Mouse (Mus musculus) embryonic facial prominence, embryonic 11.5 days (tissue): ENCODE data around the gene Prkd2. TPM values are rescaled to one million over a fixed set of nuclear protein-coding genes. Genes with fewer than 3 reads are reported as not detected.

ENCODE experiments used
- ATAC-seq: fragments of 200-750 bp; cut with Nextera tagmentation; replicated peaks from 2 replicates; pipeline ENCODE4 v1.8.0; 2017; ENCODE audit warnings: low read depth; ENCODE audit not compliant: insufficient number of reproducible peaks, low FRiP score, low TSS enrichment
- DNase-seq: peaks from one replicate; pipeline ENCODE4 v3.0.0-alpha.2; 2015; ENCODE audit warnings: low spot score
- H3K27ac ChIP-seq: fragments of 300-500 bp; sonication (generic); replicated peaks from 2 replicates; pipeline ENCODE4 v1.5.1; 2014; ENCODE audit warnings: mild to moderate bottlenecking, low read depth, low read length, control low read depth
- H3K27me3 ChIP-seq: fragments of 300-500 bp; sonication (generic); 2 replicates; pipeline ENCODE4 v1.6.1; 2014; ENCODE audit warnings: mild to moderate bottlenecking, low read length, moderate library complexity, mixed read lengths; ENCODE audit not compliant: control insufficient read depth, insufficient read depth
- H3K36me3 ChIP-seq: fragments of 300-500 bp; sonication (generic); replicated peaks from 2 replicates; pipeline ENCODE4 v1.6.1; 2014; ENCODE audit warnings: low read depth, mild to moderate bottlenecking, low read length, moderate library complexity, mixed read lengths; ENCODE audit not compliant: control insufficient read depth, insufficient read depth
- H3K4me1 ChIP-seq: fragments of 300-500 bp; sonication (generic); 2 replicates; pipeline ENCODE4 v1.6.1; 2014; ENCODE audit warnings: low read length, mixed read lengths; ENCODE audit not compliant: control insufficient read depth, insufficient read depth
- H3K4me2 ChIP-seq: fragments of 300-500 bp; sonication (generic); 2 replicates; pipeline ENCODE4 v1.6.1; 2014; ENCODE audit warnings: low read depth, mild to moderate bottlenecking, control low read depth, low read length, moderate library complexity
- H3K4me3 ChIP-seq: fragments of 300-500 bp; sonication (generic); 2 replicates; pipeline ENCODE4 v1.5.1; 2014; ENCODE audit warnings: low read depth, low read length, control low read depth
- H3K9ac ChIP-seq: fragments of 300-500 bp; sonication (generic); replicated peaks from 2 replicates; pipeline ENCODE4 v1.6.1; 2014; ENCODE audit warnings: mild to moderate bottlenecking, control low read depth, low read length
- H3K9me3 ChIP-seq: fragments of 300-500 bp; sonication (generic); replicated peaks from 2 replicates; pipeline ENCODE4 v1.6.1; 2016; ENCODE audit warnings: mild to moderate bottlenecking, low read length, inconsistent platforms, mixed read lengths; ENCODE audit not compliant: control insufficient read depth
- WGBS: fragments of 180-500 bp; shearing (Covaris S2); extraction: QIAGEN DNeasy Blood & Tissue Kit; methylation state at CpG from one replicate; pipeline ENCODE4 v1.1.7; 2014; 5-methylcytosine and 5-hydroxymethylcytosine counted together
- polyA plus RNA-seq: library from polyadenylated mRNA; unstranded; fragments of >200 nt; fragmentation: Nextera tagmentation; extraction: Ambion mirVana; gene quantifications from 2 replicates; pipeline ENCODE4 v1.2.1, GENCODE M21; 2014

Prkd2 gene
- polyA plus RNA-seq, 1 experiment from 2014 or later: 10.1 TPM

DNA sequence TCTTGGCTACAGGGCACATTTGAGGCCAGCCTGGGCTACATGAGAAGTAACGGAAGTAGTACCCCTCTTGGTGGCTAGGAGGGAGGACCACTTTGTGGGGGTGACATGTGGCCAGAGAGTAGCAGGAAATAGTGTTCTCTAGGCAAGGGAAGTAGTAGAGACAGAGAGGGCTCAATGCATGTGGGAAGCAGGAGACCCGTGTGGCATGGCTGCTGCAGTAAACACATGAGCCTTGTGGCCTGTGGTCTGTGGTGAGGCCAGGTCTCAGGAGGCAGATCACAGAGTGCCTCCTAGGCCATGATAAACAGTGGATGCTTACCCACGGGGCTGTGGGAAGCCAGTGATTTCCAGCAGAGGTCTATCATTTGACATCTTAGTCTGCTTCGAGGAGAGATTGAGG, 15.4 kb upstream of the Prkd2 start:
- 81% methylated on average over 4 of the region's 4 CpGs for WGBS
- no peaks in the 10 kb centered on the region for H3K9me3 ChIP-seq
- H3K27me3 ChIP-seq: no peaks in the 10 kb centered on the region
- peaks cover 24% of the 10 kb centered on the region for H3K36me3 ChIP-seq
- no peak for DNase-seq
- H3K4me2 ChIP-seq: no peak overlapping the region
- no peak for ATAC-seq
- H3K4me3 ChIP-seq: no peak overlapping the region
- H3K9ac ChIP-seq: no peak overlapping the region
- H3K4me1 ChIP-seq: no peaks in the 10 kb centered on the region
- H3K27ac ChIP-seq: no peak overlapping the region

DNA sequence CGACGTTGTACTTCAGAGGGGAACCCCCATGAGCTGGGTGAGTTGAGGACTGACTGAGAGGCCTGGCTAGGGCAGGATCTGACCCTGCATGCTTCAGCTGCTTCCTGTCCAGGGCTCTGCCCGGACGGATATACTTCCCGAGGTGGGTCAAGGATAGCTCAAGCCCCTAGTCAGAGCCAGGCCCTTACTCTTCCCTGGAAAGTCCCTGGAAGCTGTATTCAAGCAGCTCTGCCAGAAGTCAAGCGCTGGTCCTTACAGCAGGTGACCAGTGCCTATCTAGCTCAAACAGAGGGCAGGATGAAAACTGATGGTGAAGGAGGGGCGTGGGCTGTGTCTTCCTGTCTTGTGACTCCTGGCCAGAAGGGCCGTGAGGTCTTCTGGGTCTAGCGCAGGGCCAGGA, 12.3 kb upstream of the Prkd2 start:
- Histone ChIP-seq H3K27me3 (no peaks in the 10 kb centered on the region), H3K36me3 (peaks cover 31% of the 10 kb centered on the region), H3K27ac (no peak overlapping the region), H3K4me1 (no peaks in the 10 kb centered on the region), H3K4me3 (no peak overlapping the region), H3K4me2 (no peak overlapping the region), H3K9me3 (no peaks in the 10 kb centered on the region), H3K9ac (no peak overlapping the region)
- WGBS: 77% methylated on average over 9 of the region's 9 CpGs
- no peak for DNase-seq
- no peak for ATAC-seq

DNA sequence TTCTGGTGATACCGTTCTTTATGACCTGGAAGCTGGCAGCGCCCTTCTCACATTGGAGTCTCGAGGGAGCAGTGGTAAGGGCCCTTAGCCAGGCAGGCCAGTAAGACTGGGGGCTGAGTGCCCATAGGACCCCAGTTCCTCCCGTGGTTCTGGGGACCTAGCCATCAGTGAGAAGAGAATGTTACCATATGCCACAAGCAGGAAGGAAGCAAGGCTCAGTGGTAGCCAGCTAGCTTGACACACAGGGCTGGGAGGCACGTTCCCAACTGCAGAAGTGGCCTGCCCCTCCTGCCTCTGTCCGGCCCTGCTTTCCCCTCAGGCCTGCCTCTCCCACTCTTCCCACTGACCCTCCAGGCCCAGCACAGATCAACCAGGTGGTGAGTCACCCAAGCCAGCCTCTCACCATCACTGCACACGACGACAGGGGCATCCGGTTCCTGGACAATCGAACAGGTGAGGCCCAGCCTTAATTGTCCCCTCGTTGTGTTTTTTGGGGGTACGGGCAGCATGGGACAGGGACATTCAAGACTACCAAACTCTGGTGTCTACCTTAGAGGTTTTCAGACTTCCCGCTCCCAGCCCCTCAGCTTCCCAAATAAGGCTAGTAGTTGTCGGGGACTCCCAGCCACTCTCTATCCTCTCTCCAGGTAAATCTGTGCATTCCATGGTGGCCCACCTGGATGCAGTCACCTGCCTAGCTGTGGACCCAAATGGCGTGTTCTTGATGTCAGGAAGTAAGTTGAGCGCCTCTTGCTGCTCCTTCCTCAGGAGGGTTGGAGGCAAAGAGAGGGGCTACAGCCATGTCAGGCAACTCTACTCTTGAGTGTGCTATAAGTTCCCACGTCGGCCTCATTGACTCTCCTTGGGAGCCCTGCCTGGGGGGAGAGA, 4.5 kb upstream of the Prkd2 start:
- no peaks in the 10 kb centered on the region for H3K4me1 ChIP-seq
- no peak overlapping the region for H3K27ac ChIP-seq
- peaks cover 8% of the 10 kb centered on the region for H3K36me3 ChIP-seq
- no peaks in the 10 kb centered on the region for H3K27me3 ChIP-seq
- ATAC-seq (no peak), DNase-seq (no peak)
- no peak overlapping the region for H3K4me3 ChIP-seq
- WGBS: 95% methylated on average over 18 of the region's 18 CpGs
- no peak overlapping the region for H3K9ac ChIP-seq
- H3K9me3 ChIP-seq: no peaks in the 10 kb centered on the region
- no peak overlapping the region for H3K4me2 ChIP-seq

DNA sequence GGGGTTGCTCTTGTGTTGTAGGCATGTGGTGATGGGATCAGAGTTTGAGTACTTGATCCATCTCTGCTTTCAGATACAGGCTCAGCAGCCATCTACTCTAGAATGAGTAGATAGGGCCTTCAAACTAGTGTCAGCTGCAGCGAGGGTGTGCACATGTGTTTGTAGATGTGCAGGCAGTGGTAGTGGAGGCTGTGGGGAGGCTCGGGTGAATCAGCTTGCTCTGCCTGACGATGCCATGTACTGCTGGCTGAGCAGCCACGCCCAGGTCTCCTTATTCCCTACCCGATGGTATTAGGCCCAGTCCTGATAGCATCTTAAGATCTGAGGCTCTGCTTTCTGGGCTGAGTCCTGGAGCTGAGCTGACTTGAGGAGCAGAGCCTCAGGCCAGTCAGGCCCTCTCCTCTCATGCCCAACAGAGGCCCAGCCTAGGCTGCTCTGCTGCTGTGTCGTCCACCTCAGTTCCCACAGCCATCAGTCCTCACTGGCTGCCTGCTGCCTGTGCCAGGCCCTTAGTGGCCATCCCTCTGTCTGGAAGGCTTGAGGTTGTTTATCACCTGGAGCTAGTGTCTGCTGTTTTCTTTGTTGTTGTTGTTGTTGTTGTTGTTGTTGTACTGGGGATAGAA, 3.8 kb upstream of the Prkd2 start:
- H3K9me3 ChIP-seq: no peaks in the 10 kb centered on the region
- no peak overlapping the region for H3K27ac ChIP-seq
- H3K4me3 ChIP-seq: no peak overlapping the region
- DNase-seq (no peak), ATAC-seq (no peak)
- no peak overlapping the region for H3K9ac ChIP-seq
- H3K4me1 ChIP-seq: no peaks in the 10 kb centered on the region
- peaks cover 6% of the 10 kb centered on the region for H3K36me3 ChIP-seq
- H3K27me3 ChIP-seq: no peaks in the 10 kb centered on the region
- WGBS: 84% methylated on average over 6 of the region's 6 CpGs
- H3K4me2 ChIP-seq: no peak overlapping the region

DNA sequence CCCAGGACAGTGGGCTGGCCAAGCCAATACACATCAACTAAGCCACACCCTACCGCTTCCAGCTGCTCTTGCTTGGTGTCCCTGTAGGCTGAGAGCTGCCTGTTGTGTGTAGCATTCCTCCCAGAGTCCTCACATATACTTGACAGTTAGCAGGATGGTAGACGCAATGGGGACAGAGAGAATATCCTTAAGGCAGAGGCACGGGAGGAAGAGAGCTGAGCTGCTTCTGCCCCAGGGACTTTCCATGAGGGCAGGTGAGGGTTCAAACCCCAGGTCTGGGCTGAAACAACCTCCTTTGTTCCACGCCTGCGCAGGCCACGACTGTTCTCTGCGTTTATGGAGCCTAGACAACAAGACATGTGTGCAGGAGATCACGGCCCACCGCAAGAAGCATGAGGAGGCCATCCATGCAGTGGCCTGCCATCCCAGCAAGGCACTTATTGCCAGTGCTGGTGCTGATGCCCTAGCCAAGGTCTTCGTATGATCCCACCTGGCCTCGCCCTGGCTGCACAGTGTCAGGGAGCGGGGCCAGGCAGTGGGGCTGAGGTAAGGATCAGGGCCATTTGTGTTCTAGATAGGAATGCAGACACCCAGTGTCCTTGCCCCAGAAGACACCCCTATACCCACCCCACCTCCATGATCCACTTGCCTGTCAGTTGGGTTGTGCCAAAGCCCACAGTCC, 3.1 kb upstream of the Prkd2 start:
- Histone ChIP-seq H3K4me2 (no peak overlapping the region), H3K4me3 (no peak overlapping the region), H3K9ac (no peak overlapping the region), H3K9me3 (no peaks in the 10 kb centered on the region), H3K27ac (no peak overlapping the region), H3K36me3 (peaks cover 6% of the 10 kb centered on the region), H3K4me1 (0 out of 2 replicates have a peak, but pooled peaks cover 3% of the 10 kb centered on the region), H3K27me3 (no peaks in the 10 kb centered on the region)
- no peak for ATAC-seq
- no peak for DNase-seq
- 92% methylated on average over 12 of the region's 12 CpGs for WGBS

DNA sequence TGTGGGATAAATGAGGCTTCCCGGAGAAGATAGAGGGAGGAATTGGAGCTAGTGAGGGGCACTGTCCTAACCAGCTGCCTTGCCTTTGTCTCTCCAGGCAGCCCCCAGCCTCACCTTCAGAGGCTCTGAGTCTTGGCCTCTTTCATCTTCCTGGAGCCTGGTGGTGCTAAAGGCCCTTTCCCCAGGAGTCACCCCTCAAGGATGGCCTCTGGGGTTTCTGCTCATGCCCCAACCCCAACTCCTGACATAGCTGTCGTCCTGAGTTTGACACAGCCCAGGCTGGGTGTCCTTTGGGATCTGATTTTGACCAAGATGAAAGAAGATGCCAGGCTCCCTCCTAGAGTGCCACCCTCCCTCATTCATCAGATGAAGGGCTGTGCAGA, 2.6 kb upstream of the Prkd2 start:
- Histone ChIP-seq H3K4me1 (peaks cover 3% of the 10 kb centered on the region; the same call in 1 of the 2 replicates), H3K9me3 (no peaks in the 10 kb centered on the region), H3K4me2 (no peak overlapping the region), H3K27ac (no peak overlapping the region), H3K4me3 (no peak overlapping the region), H3K27me3 (no peaks in the 10 kb centered on the region), H3K9ac (no peak overlapping the region), H3K36me3 (peaks cover 6% of the 10 kb centered on the region)
- DNase-seq: no peak
- no peak for ATAC-seq
- WGBS: 100% methylated on average over 2 of the region's 2 CpGs

DNA sequence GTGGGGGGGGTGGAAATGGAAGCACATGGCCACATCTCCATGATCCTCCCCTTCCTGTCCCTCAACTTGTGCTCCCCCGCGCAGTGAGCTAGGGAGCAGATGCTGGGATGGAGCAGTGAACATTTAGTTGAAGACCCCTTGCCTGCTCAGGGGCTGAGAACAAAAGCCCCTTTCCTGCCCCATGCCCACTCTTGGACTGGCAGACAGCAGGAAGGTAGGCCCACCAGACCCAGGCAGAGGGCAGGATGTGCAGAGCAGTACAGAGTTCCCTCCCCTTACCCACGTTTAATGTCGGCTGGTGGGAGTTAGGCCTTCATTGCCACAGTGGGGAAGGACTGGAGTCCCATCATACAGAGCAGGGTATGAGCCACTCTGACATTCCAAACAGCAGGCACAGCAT, 1.6 kb upstream of the Prkd2 start:
- DNase-seq (no peak), ATAC-seq (no peak)
- peaks cover 3% of the 10 kb centered on the region; the same call in 1 of the 2 replicates for H3K4me1 ChIP-seq
- H3K9ac ChIP-seq: no peak overlapping the region
- WGBS: 78% methylated on average over 4 of the region's 4 CpGs
- H3K27ac ChIP-seq: no peak overlapping the region
- H3K4me2 ChIP-seq: no peak overlapping the region
- H3K27me3 ChIP-seq: no peaks in the 10 kb centered on the region
- no peak overlapping the region for H3K4me3 ChIP-seq
- H3K9me3 ChIP-seq: no peaks in the 10 kb centered on the region
- peaks cover 6% of the 10 kb centered on the region for H3K36me3 ChIP-seq
